Mouse (Mus musculus) midbrain, embryonic 12.5 days (tissue): ENCODE measurements at regions not wholly inside any gene's neighbourhood (a gene's known extent, or its start where the extent isn't known, plus 50 kb on each side); places are given as distances from the start of the nearest gene placed in this dataset.

Experiments
- ATAC-seq: fragments of 200-750 bp; cut with Nextera tagmentation; 2 replicates; pipeline ENCODE4 v1.8.0; 2017; ENCODE audit warnings: low read depth, moderate TSS enrichment, moderate library complexity; ENCODE audit not compliant: low FRiP score
- H3K27ac ChIP-seq: fragments of 300-500 bp; sonication (generic); replicated peaks from 2 replicates; pipeline ENCODE4 v1.5.1; 2016; ENCODE audit warnings: mild to moderate bottlenecking
- H3K27me3 ChIP-seq: fragments of 300-500 bp; sonication (generic); 2 replicates; pipeline ENCODE4 v1.6.1; 2016; ENCODE audit warnings: mild to moderate bottlenecking
- H3K36me3 ChIP-seq: fragments of 300-500 bp; sonication (generic); 2 replicates; pipeline ENCODE4 v1.6.1; 2016
- H3K4me1 ChIP-seq: fragments of 300-500 bp; sonication (generic); 2 replicates; pipeline ENCODE4 v1.6.1; 2016
- H3K4me2 ChIP-seq: fragments of 300-500 bp; sonication (generic); replicated peaks from 2 replicates; pipeline ENCODE4 v1.6.1; 2016; ENCODE audit warnings: mild to moderate bottlenecking, moderate library complexity
- H3K4me3 ChIP-seq: fragments of 300-500 bp; sonication (generic); 2 replicates; pipeline ENCODE4 v1.5.1; 2016; ENCODE audit warnings: mild to moderate bottlenecking
- H3K9ac ChIP-seq: fragments of 300-500 bp; sonication (generic); replicated peaks from 2 replicates; pipeline ENCODE4 v1.6.1; 2016; ENCODE audit warnings: mild to moderate bottlenecking, moderate library complexity
- H3K9me3 ChIP-seq: fragments of 300-500 bp; sonication (generic); 2 replicates; pipeline ENCODE4 v1.6.1; 2016; ENCODE audit warnings: mild to moderate bottlenecking
- WGBS: fragments of 180-500 bp; shearing (Covaris S2); methylation state at CpG from one replicate; pipeline ENCODE4 v1.1.7; 2016; 5-methylcytosine and 5-hydroxymethylcytosine counted together

DNA sequence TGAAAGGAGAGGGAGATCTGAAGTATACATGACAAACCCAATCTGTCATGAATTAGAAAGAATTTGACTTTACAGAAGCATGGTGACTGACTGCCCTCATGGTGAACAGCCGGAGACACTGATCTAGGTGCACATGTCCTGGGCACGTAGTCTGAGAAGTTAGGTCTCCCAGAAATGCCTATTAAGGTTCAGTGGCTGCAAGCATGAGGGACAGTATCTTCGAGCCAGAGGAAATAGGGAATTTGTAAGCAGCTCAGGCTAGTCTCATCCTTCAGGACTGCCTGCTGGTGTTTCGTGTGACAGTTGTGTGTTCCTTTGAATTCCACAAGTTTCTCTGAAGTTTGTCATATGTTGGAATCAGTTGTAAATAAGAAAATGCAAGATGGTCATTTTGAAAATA is 189.2 kb upstream of the Ttc29 start:
- ATAC-seq = no peak
- 81% methylated on average over 4 of the region's 4 CpGs for WGBS
- H3K4me2 ChIP-seq = no peak overlapping the region

DNA sequence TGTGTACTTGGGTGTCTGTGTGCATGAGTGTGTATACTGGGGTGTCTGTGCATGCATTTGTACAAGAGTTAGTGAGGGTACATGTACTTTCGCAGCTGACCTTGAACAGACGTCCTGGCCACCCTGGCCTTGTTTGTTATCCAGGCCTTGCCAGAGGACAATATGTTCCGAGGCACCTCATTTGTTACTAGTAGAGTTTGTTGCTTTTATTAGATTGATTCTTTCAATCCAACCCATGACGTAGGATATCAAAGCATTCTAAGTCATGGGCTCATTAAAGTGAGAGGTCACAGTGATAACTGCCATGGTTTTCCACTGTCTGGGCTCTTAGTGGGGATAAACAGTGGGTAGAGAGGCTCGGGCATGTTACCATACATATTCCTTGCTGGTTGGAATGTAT is 188.1 kb upstream of the Ttc29 start:
- H3K27me3 ChIP-seq = no peaks in the 10 kb centered on the region
- WGBS = 87% methylated on average over 5 of the region's 5 CpGs
- 0 out of 2 replicates have a peak, but pooled peaks cover 3% of the 10 kb centered on the region for H3K4me1 ChIP-seq
- no peak overlapping the region for H3K27ac ChIP-seq
- H3K9ac ChIP-seq = no peak overlapping the region
- H3K9me3 ChIP-seq = no peaks in the 10 kb centered on the region
- H3K4me3 ChIP-seq = no peak overlapping the region
- no peaks in the 10 kb centered on the region for H3K36me3 ChIP-seq
- ATAC-seq = no peak
- no peak overlapping the region for H3K4me2 ChIP-seq

More for the DNA sequence above, 189.2 kb upstream of the Ttc29 start:
- no peak overlapping the region for H3K9ac ChIP-seq
- H3K4me3 ChIP-seq = no peak overlapping the region
- no peak overlapping the region for H3K27ac ChIP-seq
- 0 out of 2 replicates have a peak, but pooled peaks cover 3% of the 10 kb centered on the region for H3K4me1 ChIP-seq
- no peaks in the 10 kb centered on the region for H3K36me3 ChIP-seq
- H3K27me3 ChIP-seq = no peaks in the 10 kb centered on the region
- no peaks in the 10 kb centered on the region for H3K9me3 ChIP-seq

DNA sequence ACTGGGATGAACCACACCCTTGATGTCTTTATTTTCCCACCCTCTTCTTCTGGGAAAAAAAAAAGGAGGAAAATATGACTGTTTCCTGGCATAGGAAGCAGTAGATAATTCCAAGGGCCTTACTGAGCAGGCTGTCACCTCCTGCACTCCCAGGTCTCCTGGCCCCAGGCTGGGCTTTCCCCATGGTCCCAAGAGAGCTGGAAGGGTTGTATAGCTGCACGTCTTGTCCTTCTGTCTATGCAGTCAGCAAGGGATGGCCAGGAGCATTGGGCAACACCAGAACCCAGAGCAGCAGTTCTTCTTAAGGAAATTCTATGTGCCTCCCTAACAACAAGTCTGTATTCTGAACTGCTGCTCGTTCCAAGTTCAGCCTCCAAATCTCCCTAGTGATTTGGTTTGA is 185.7 kb upstream of the Ttc29 start:
- 86% methylated on average over 2 of the region's 2 CpGs for WGBS
- Histone ChIP-seq H3K27me3 (no peaks in the 10 kb centered on the region), H3K9me3 (no peaks in the 10 kb centered on the region), H3K4me1 (0 out of 2 replicates have a peak, but pooled peaks cover 3% of the 10 kb centered on the region), H3K27ac (no peak overlapping the region), H3K9ac (no peak overlapping the region), H3K36me3 (no peaks in the 10 kb centered on the region), H3K4me2 (no peak overlapping the region), H3K4me3 (no peak overlapping the region)
- no peak for ATAC-seq

DNA sequence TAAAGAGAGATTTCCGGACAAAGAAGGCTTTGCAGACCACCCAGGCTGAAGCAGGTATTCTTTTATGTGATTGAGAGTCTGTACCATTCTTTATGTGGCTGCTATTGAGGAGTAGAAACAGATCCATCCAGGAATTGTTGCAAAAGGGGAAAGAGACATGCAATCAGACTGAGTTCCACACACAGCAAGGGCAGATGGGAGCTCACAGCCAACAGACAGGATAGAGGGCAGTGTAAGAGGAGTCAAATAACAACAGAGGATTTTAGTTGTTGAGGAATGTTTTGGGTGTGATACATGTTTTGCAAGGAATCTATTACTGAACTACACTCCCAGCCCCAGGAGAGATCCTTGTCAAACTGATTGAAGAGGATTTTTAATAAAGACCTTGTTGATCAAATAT is 184.2 kb upstream of the Ttc29 start:
- no peak for ATAC-seq
- Histone ChIP-seq H3K4me3 (no peak overlapping the region), H3K9me3 (no peaks in the 10 kb centered on the region), H3K4me2 (no peak overlapping the region), H3K27me3 (no peaks in the 10 kb centered on the region), H3K9ac (no peak overlapping the region), H3K36me3 (no peaks in the 10 kb centered on the region), H3K4me1 (no peaks in the 10 kb centered on the region), H3K27ac (no peak overlapping the region)
- 77% methylated on average over 1 of the region's 1 CpGs for WGBS

DNA sequence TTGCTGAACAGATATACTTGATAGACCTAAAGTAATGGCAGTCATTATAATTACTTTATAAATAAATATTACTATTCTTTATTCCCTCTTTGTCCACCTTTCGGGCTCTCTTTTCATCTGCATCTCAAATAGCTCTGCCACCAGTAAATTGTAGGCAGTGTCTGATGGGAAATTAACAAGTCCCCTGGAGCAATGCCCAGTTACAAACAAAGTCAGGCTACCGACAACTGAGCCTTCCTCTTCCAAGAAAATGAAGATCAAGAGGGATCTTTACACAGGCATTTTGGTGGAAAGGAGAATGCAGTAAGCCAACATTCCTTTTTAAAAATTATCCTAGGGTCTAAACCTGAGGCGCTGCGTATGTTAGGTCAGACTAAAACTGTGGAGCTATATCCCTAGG is 181.3 kb upstream of the Ttc29 start:
- Histone ChIP-seq H3K9me3 (no peaks in the 10 kb centered on the region), H3K4me3 (no peak overlapping the region), H3K27ac (no peak overlapping the region), H3K27me3 (no peaks in the 10 kb centered on the region), H3K4me2 (no peak overlapping the region), H3K4me1 (no peaks in the 10 kb centered on the region), H3K9ac (no peak overlapping the region), H3K36me3 (no peaks in the 10 kb centered on the region)
- WGBS = 88% methylated on average over 4 of the region's 4 CpGs
- ATAC-seq = no peak

DNA sequence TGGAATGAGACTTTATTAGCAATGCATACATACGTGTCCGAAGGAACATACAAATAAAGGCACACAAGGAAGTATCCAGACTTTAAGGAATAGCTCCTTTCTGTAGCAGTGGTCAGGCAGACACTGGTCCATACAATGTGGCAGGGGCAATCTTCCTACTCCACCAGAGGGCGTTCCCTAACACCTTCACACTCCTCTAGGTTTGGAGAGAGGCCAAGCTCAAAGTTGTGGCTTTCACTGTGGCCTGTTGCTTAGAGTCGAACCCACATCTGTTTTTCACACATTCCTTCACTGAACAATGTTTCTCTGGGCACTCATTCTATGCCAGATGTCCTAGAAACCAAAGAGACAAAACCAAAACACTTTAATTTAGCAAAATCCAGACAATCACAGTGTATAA is 178.4 kb upstream of the Ttc29 start:
- no peaks in the 10 kb centered on the region for H3K36me3 ChIP-seq
- no peak for ATAC-seq
- H3K4me2 ChIP-seq = no peak overlapping the region
- H3K27ac ChIP-seq = no peak overlapping the region
- H3K4me3 ChIP-seq = no peak overlapping the region
- no peaks in the 10 kb centered on the region for H3K4me1 ChIP-seq
- no peaks in the 10 kb centered on the region for H3K27me3 ChIP-seq
- H3K9ac ChIP-seq = no peak overlapping the region
- WGBS = 82% methylated on average over 4 of the region's 4 CpGs
- no peaks in the 10 kb centered on the region for H3K9me3 ChIP-seq

DNA sequence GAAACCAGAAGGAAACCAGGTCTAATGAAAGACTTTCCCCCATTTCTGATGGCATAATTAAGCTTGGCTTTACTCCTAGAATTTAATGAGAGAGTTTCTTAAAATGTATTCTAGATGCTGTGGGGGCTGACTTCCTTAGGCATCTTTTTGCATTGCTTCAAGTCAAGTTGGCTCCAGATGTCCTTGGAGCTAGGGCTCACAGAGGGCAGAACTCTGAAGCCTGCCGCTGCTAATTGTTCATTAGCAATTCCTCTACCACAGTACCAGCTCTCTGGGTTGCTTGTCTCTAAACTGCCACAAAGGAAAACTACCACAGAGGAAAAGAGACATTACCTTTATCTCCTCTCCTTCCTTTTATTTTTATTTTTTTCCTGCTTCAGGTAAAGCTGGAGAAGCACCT is 175.9 kb upstream of the Ttc29 start:
- H3K27me3 ChIP-seq = no peaks in the 10 kb centered on the region
- no peak overlapping the region for H3K4me2 ChIP-seq
- H3K9me3 ChIP-seq = no peaks in the 10 kb centered on the region
- no peak overlapping the region for H3K4me3 ChIP-seq
- H3K9ac ChIP-seq = no peak overlapping the region
- no peak overlapping the region for H3K27ac ChIP-seq
- WGBS = 88% methylated on average over 1 of the region's 1 CpGs
- no peaks in the 10 kb centered on the region for H3K4me1 ChIP-seq
- no peak for ATAC-seq
- H3K36me3 ChIP-seq = no peaks in the 10 kb centered on the region

DNA sequence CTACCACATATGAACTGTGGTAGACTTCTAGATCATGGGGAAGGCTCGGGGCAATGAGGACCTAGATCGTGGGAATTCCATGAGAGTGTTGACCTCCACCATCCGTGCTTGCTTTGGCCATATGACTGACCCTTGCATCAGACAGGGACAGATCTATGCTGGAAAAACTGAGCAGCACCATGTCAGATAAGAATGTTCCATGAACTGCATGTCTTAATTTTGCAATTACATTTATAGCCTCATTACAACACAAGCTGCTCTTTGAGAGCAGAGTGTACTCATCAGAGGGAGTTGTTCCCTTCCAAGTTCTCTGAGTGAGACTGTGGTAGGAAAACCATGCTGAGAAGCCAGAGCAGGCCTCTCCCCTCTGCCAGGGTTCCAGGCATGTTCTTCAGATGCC is 166.4 kb upstream of the Ttc29 start:
- Histone ChIP-seq H3K27ac (no peak overlapping the region), H3K27me3 (no peaks in the 10 kb centered on the region), H3K9me3 (no peaks in the 10 kb centered on the region), H3K4me2 (no peak overlapping the region), H3K4me3 (no peak overlapping the region), H3K9ac (no peak overlapping the region), H3K4me1 (no peaks in the 10 kb centered on the region), H3K36me3 (no peaks in the 10 kb centered on the region)
- no peak for ATAC-seq
- 88% methylated on average over 3 of the region's 3 CpGs for WGBS

DNA sequence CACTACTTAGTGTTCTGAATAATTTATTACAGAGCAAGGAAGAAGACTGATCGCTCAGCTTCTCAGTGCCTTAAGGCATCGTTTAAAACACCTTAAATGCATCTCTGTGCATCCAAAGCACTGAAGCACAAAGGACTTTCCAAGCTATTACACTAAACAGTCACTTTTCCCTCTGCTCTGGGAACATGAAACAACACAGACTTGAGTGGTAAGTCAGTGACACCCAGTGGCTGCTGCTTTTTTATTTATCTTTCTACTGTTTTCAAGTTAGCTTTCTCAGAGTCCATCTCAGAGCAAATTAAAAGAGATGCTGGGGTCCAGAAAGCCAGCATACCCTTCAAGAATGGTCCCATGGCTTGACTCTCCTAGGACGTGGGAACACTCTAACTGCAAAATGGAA is 162.3 kb upstream of the Ttc29 start:
- no peaks in the 10 kb centered on the region for H3K9me3 ChIP-seq
- no peak overlapping the region for H3K9ac ChIP-seq
- H3K4me2 ChIP-seq = no peak overlapping the region
- no peaks in the 10 kb centered on the region for H3K27me3 ChIP-seq
- no peaks in the 10 kb centered on the region for H3K36me3 ChIP-seq
- 78% methylated on average over 3 of the region's 3 CpGs for WGBS
- ATAC-seq = no peak
- no peak overlapping the region for H3K4me3 ChIP-seq
- H3K4me1 ChIP-seq = no peaks in the 10 kb centered on the region
- H3K27ac ChIP-seq = no peak overlapping the region

DNA sequence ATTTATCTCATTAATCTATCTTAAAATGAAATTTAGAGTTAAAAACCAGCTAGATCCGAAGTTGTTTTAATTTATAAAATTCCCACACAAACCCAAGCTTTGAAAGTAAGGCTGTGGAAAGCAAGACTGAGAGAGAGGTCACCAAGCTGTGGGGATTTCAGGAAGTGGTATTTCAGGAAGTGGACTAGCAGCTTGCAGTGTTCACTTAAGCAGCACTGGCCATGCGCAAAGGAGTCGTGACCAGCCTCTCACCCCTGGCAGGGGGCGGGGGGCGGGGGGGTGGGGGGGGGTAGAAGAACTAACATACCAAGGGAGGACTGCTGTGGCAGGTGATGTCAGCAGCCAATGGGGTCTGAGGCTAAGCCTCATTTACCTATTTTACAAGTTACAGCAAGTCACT is 158.7 kb upstream of the Ttc29 start:
- Histone ChIP-seq H3K4me2 (no peak overlapping the region), H3K4me1 (no peaks in the 10 kb centered on the region), H3K27ac (no peak overlapping the region), H3K9me3 (no peaks in the 10 kb centered on the region), H3K9ac (no peak overlapping the region), H3K27me3 (no peaks in the 10 kb centered on the region), H3K4me3 (no peak overlapping the region), H3K36me3 (no peaks in the 10 kb centered on the region)
- 24% methylated on average over 5 of the region's 5 CpGs for WGBS
- no peak for ATAC-seq

DNA sequence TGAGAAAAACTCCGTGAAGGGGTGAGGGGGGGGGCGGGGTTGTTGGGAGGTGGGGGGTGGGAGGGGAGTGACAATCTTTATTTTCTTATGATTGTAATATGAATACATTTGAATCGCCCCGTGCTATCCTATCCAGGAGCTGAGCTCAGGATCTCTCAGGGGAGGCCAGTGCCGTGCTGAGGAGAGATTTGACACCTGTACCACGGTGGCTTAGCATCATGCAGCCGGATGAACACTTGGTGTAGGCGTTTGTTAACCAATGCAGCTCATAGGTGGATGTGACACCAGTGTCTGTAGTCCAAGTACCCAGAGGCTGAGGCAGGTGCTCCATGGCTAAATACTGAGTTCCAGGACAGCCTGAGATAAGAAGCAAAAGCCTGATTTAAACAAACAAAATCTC is 158.2 kb upstream of the Ttc29 start:
- WGBS = 18% methylated on average over 8 of the region's 8 CpGs
- Histone ChIP-seq H3K27ac (no peak overlapping the region), H3K4me3 (no peak overlapping the region), H3K36me3 (no peaks in the 10 kb centered on the region), H3K9ac (no peak overlapping the region), H3K4me1 (no peaks in the 10 kb centered on the region), H3K4me2 (no peak overlapping the region), H3K27me3 (no peaks in the 10 kb centered on the region), H3K9me3 (no peaks in the 10 kb centered on the region)
- no peak for ATAC-seq

DNA sequence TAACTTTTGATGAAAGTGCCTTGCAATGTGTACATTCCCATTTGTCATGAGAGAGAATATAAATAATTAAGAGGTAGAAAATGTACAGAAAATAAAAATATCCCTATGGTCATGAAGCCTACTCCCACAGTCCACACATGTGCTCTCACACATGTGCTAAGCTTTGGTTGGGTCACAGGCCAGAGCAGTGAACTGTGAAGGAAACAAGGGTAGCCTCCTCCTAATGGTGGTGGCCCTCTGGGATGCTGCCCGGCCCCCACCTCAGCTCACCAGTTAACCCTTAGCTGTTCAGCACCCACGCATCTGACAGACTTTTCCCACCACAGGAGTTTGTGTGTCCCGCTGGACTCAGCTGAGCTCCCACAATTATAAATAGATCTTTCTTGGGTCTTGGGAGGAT is 157.6 kb upstream of the Ttc29 start:
- Histone ChIP-seq H3K9ac (no peak overlapping the region), H3K4me1 (no peaks in the 10 kb centered on the region), H3K27ac (no peak overlapping the region), H3K4me2 (no peak overlapping the region), H3K27me3 (no peaks in the 10 kb centered on the region), H3K4me3 (no peak overlapping the region), H3K9me3 (no peaks in the 10 kb centered on the region), H3K36me3 (no peaks in the 10 kb centered on the region)
- WGBS = 47% methylated on average over 3 of the region's 3 CpGs
- ATAC-seq = no peak

DNA sequence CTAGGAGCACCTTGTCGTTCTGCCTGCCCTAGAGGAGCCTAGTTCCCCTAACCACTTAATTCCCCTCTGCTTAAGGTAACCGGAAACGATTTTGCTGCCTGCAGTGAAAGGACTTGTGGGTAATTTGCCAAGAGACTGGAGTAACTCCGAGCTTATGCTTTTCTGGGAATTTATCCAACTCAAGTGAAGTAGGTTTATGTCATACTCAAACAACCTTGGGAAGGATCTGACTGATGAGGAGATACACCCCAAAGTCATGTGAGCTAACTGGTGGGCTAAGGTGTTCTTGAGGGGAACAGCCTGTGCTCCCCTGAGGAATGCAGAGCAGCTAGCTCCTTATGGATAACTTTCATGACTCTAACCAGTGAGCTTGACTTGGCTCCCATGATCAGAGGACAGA is 155.7 kb upstream of the Ttc29 start:
- 85% methylated on average over 4 of the region's 4 CpGs for WGBS

More for the DNA sequence above, 155.7 kb upstream of the Ttc29 start:
- H3K9ac ChIP-seq = no peak overlapping the region
- H3K36me3 ChIP-seq = no peaks in the 10 kb centered on the region
- no peaks in the 10 kb centered on the region for H3K27me3 ChIP-seq
- no peaks in the 10 kb centered on the region for H3K9me3 ChIP-seq
- H3K4me3 ChIP-seq = no peak overlapping the region
- no peaks in the 10 kb centered on the region for H3K4me1 ChIP-seq
- ATAC-seq = no peak
- no peak overlapping the region for H3K27ac ChIP-seq
- no peak overlapping the region for H3K4me2 ChIP-seq
